Mouse (Mus musculus): Measurements from ENCODE around the gene Tmem44. TPM values are rescaled to one million over a fixed set of nuclear protein-coding genes. Genes with fewer than 3 reads are reported as not detected.
A peak's percentile ranks its signal among the peaks of the same experiment; 100 is the strongest.

Gene Tmem44
- 17.4 and 20.8 TPM in 2 replicates for polyA plus RNA-seq (2012; rRNA removed)

DNA sequence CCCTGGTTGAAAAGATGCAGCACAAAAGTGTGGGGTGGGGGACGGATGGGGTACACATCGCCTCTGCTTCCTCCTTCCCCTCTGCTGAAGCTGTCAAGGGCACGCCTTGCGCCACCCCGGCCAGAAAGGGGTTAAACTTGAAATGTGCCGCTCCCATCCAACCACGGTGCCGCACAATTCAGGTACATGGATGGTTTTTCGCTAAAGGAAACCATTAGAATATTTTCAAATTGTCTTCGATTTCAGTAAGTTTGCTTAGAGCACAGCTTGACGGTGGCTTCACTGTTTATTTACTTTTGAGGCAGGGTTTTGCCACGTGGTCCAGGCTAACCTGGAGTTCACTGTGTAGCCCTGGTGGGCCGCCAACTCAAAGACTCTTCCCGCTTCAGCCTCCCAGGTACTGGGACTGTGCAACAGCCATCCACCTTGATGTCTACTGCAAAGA lies at the start of gene Tmem44:
TSS of gene Tmem44 (minus strand) at position 95 of the 445 bp plus-strand sequence.
- no peaks in the 10 kb centered on the region; the same call in 1 of the 2 replicates for H3K4me1 ChIP-seq (ENCODE audit: control insufficient read depth, insufficient read depth, low read length)
- WGBS = 13% methylated on average over 14 of the region's 14 CpGs
- DNase-seq = no peak
- H3K4me3 ChIP-seq (replicated peaks; ENCODE audit: insufficient read depth, low read depth, low read length) = peak within 1 kb of the TSS; percentile 47
- H3K27me3 ChIP-seq (ENCODE audit: control insufficient read depth, insufficient read depth, low read length) = no peaks in the 10 kb centered on the region
- TF ChIP-seq POLR2A (IDR thresholded peaks at IDR 0.05; ENCODE audit: borderline replicate concordance, insufficient read depth, low read length) (no peak), CTCF (IDR thresholded peaks at IDR 0.05; ENCODE audit: borderline replicate concordance, insufficient read depth, low read depth, low read length) (no peak)
- H3K27ac ChIP-seq (ENCODE audit: insufficient read depth, low read length) = no peak within 1 kb of the TSS

DNA sequence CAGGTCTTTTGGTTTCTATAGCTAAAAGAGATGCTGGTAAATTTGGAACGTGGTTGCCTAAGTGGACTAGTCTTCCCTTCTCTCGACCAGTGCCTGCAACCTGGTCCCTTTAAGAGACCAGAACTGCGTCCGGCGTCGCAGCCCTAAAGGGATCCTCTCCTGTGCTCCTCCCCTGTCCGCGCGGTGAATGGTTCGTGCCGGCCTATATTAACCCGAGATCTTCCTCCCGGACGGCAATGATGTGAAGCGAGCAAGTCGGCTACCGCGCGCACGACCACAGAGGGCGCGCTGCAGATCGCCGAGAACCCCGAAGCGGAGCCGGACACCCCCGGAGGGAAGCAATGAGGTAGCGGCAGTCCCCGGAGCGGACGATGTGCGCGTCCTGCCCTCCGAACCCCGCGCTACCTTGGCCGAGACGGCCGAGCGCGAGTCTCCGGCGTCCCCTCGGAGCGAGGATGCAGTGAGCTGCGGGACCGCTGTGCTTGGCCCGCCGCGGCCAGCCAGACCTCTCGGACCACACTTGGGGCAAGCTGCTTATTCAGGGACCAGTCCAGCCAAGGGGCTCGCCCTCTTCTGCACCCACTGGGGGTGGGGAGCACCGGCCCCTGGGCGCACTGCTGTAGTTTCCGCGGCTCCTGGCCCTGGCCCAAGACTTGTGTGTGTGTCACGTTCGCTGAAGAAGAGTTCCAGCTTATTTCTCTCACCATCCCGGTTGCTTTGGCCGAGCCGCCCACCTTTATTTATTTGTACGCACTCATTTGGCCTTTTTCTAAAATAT lies 49.0 kb upstream of the Tmem44 start, which contains the start of gene Fam43a:
TSS of gene Fam43a (plus strand) at position 233 of the 778 bp plus-strand sequence.
- Histone ChIP-seq H3K27ac (ENCODE audit: insufficient read depth, low read length) (peak within 1 kb of the TSS; percentile 74), H3K27me3 (ENCODE audit: control insufficient read depth, insufficient read depth, low read length) (no peaks in the 10 kb centered on the region), H3K4me3 (replicated peaks; ENCODE audit: insufficient read depth, low read depth, low read length) (peak within 1 kb of the TSS; percentile 64), H3K4me1 (ENCODE audit: control insufficient read depth, insufficient read depth, low read length) (peaks cover 5% of the 10 kb centered on the region; the same call in 1 of the 2 replicates)
- TF ChIP-seq CTCF (IDR thresholded peaks at IDR 0.05; ENCODE audit: borderline replicate concordance, insufficient read depth, low read depth, low read length) = no peak; the same call in 1 of the 2 replicates
- peak; percentile 100 for TF ChIP-seq POLR2A (IDR thresholded peaks at IDR 0.05; ENCODE audit: borderline replicate concordance, insufficient read depth, low read length)
- DNase-seq = peak; percentile 95 to 96
- WGBS = under 1% methylated on average over 63 of the region's 63 CpGs

DNA sequence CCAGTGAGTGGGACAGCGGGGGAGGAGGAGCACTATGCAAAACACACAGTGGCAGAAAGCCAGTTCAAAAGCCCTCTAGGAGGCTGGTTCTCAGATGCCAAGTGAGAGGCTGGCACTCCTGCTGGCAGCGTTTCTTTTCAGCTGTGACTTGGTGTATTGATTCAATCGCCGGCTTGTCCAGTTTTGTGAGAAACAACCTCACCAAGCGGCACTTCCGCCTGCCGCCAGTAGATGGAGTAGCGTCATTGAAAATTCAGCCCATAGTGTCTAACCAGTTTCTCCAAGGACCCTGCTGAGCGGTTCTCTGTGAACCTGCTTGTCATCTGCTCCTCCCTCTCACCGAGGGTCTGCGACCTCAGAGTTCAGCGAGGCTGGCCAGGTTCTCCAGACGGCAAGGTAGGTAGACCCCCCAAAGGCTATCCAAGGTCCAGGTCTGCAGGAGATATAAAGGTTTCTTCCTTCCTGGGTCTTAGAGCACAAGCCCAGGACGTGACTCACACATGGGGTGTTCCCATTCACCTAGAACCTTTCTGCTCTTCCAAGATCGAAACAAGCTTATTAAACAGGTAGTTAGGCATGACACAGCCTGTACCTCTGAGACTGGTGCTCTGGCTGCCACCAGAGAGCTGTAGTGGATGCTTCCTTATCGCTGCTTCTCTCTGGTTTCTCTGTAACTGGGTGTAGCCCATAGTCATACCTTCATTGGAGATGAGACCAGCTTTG lies 46.5 kb upstream of the Tmem44 start:
- peak; percentile 88 to 95 for DNase-seq
- 3% methylated on average over 16 of the region's 16 CpGs for WGBS
- H3K27ac ChIP-seq (ENCODE audit: insufficient read depth, low read length) = no peak overlapping the region; the same call in 1 of the 2 replicates
- no peaks in the 10 kb centered on the region for H3K27me3 ChIP-seq (ENCODE audit: control insufficient read depth, insufficient read depth, low read length)
- no peak for TF ChIP-seq POLR2A (IDR thresholded peaks at IDR 0.05; ENCODE audit: borderline replicate concordance, insufficient read depth, low read length)
- peak; percentile 91 for TF ChIP-seq CTCF (IDR thresholded peaks at IDR 0.05; ENCODE audit: borderline replicate concordance, insufficient read depth, low read depth, low read length)
- H3K4me3 ChIP-seq (replicated peaks; ENCODE audit: insufficient read depth, low read depth, low read length) = peak overlapping the region; percentile 55
- H3K4me1 ChIP-seq (ENCODE audit: control insufficient read depth, insufficient read depth, low read length) = peaks cover 5% of the 10 kb centered on the region; the same call in 1 of the 2 replicates

DNA sequence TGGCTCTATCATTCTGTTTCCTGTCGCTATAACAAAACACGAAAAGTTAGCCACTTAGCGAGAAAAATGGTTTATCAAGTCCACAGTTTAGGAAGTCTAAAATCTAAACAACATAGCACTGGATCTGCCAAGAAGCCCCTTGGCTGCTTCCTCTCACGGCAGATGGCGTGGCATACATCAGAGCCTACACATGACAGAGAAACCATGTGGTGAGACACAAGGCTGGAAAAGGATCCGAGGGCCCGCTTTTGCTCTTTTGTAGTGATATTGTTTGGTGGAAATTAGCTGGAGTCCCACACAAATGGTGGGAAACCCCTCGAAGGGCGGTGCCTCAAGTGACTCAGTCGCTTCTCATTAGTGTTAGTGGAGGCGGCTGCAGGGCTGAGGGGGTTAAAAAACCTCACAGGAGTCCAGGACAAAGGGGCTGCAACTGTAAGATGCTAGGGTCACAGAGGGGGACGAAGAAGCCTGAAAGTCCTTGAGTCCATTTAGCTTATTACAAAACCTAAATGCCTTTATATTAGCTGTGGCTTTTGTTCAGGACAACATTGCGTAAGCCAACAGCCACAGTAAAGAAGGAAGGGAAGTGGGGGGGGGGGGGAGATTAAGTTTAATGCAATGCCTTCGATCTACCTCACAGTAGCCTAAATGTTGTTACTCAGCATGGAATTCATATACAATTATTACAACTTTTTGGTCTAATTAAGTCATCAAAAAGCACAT lies 45.4 kb upstream of the Tmem44 start:
- H3K4me1 ChIP-seq (ENCODE audit: control insufficient read depth, insufficient read depth, low read length) = peaks cover 2% of the 10 kb centered on the region; the same call in 1 of the 2 replicates
- no peaks in the 10 kb centered on the region for H3K27me3 ChIP-seq (ENCODE audit: control insufficient read depth, insufficient read depth, low read length)
- no peak overlapping the region for H3K27ac ChIP-seq (ENCODE audit: insufficient read depth, low read length)
- TF ChIP-seq POLR2A (IDR thresholded peaks at IDR 0.05; ENCODE audit: borderline replicate concordance, insufficient read depth, low read length) (no peak), CTCF (IDR thresholded peaks at IDR 0.05; ENCODE audit: borderline replicate concordance, insufficient read depth, low read depth, low read length) (no peak)
- H3K4me3 ChIP-seq (replicated peaks; ENCODE audit: insufficient read depth, low read depth, low read length) = no peak overlapping the region
- no peak for DNase-seq
- WGBS = 37% methylated on average over 14 of the region's 14 CpGs

DNA sequence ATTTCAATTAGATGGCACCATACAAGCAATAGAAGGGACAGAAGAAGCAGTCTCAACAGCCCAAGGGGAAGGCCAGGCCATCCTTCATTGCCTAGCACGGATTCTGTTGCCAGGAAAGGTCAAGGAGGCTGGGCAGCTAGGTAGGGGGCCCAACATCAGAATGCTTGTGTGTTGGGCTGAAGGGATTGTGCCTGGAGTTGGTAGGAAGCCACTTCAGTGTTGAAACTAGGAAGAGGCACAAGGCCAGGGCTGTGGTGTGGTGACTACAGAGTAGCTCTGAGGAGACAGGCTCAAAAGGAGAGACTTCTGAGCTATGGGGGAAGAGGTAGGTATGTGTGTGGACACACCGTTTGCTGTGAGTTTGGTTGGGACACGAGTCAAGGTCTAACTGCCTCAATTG lies 44.7 kb upstream of the Tmem44 start:
- no peak overlapping the region for H3K4me3 ChIP-seq (replicated peaks; ENCODE audit: insufficient read depth, low read depth, low read length)
- 42% methylated on average over 3 of the region's 3 CpGs for WGBS
- DNase-seq = no peak
- no peak overlapping the region for H3K27ac ChIP-seq (ENCODE audit: insufficient read depth, low read length)
- H3K4me1 ChIP-seq (ENCODE audit: control insufficient read depth, insufficient read depth, low read length) = no peaks in the 10 kb centered on the region; the same call in 1 of the 2 replicates
- H3K27me3 ChIP-seq (ENCODE audit: control insufficient read depth, insufficient read depth, low read length) = no peaks in the 10 kb centered on the region
- no peak for TF ChIP-seq POLR2A (IDR thresholded peaks at IDR 0.05; ENCODE audit: borderline replicate concordance, insufficient read depth, low read length)
- TF ChIP-seq CTCF (IDR thresholded peaks at IDR 0.05; ENCODE audit: borderline replicate concordance, insufficient read depth, low read depth, low read length) = no peak

DNA sequence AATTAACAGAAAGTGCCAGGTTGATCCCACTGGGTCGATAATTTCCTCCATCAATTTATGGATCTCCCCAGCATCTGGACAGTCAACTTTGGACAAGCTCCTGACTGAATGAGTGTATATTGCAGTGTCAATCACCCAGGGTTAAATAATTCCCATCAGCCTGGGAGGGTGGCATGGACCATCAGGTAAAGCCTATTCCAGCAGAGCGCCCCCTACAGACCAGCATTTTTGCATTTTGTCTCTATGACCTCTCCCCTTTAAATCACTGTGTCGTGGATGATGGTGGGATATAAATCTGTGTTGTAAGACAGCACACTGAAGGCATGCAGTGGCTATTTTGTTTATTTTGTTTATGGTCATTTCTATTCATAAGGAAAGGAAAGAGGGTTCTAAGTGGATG lies 41.3 kb upstream of the Tmem44 start:
- no peak overlapping the region for H3K27ac ChIP-seq (ENCODE audit: insufficient read depth, low read length)
- WGBS = 43% methylated on average over 3 of the region's 3 CpGs

More for the DNA sequence above, 41.3 kb upstream of the Tmem44 start:
- H3K4me1 ChIP-seq (ENCODE audit: control insufficient read depth, insufficient read depth, low read length) = no peaks in the 10 kb centered on the region
- no peak for DNase-seq
- H3K4me3 ChIP-seq (replicated peaks; ENCODE audit: insufficient read depth, low read depth, low read length) = no peak overlapping the region
- TF ChIP-seq POLR2A (IDR thresholded peaks at IDR 0.05; ENCODE audit: borderline replicate concordance, insufficient read depth, low read length) = no peak
- no peak for TF ChIP-seq CTCF (IDR thresholded peaks at IDR 0.05; ENCODE audit: borderline replicate concordance, insufficient read depth, low read depth, low read length)
- no peaks in the 10 kb centered on the region for H3K27me3 ChIP-seq (ENCODE audit: control insufficient read depth, insufficient read depth, low read length)

Measured in cerebellum, adult 2 months (tissue).